Mouse (Mus musculus) stomach, postnatal 0 days (tissue): ENCODE results near the gene Rps29.

ENCODE experiments used
- CTCF ChIP-seq: IDR thresholded peaks from 2 replicates; pipeline ENCODE4 v1.5.1; 2016; ENCODE audit warnings: antibody characterized with exemption, low read depth, mild to moderate bottlenecking, moderate library complexity
- EP300 ChIP-seq: optimal IDR thresholded peaks from 2 replicates; pipeline ENCODE3; 2016; ENCODE audit warnings: antibody characterized with exemption

DNA sequence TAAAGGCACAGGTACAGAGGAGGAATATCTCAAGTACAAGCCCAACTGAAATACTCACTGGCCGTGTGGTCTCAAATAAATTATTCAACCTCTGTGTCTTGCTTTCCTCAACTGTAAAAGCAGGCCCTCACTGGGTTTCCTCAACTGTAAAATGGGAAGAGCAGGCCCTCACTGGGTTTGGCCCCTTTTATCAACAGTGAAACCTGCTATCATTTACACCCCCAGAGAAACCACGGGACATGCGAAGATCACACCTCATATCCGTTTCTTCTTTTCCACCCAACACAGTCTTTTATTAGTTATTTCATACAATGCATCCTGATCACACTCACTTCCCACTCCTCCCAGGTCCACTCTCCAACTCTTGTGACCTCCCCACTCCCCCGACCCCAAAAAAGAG is 33.9 kb downstream of the Rps29 start:
- TF ChIP-seq CTCF (no peak), EP300 (no peak)
